Mouse (Mus musculus) forebrain, embryonic 14.5 days (tissue): ENCODE results near the gene Armc7. TPM values are rescaled to one million over a fixed set of nuclear protein-coding genes. Genes with fewer than 3 reads are reported as not detected.
"Not testable (repeated sequence)": the region's sequence is repeated elsewhere in the genome, so short reads cannot be mapped to it uniquely, and the experiment has no call there.

Source experiments
- ATAC-seq: fragments of 200-750 bp; cut with Nextera tagmentation; 2 replicates; pipeline ENCODE4 v1.8.0; 2017; ENCODE audit warnings: mild to moderate bottlenecking, moderate library complexity
- DNase-seq: peaks from one replicate; pipeline ENCODE4 v3.0.0-alpha.2; 2015; ENCODE audit warnings: low spot score
- H3K27ac ChIP-seq: fragments of 300-500 bp; sonication (generic); 2 replicates; pipeline ENCODE4 v1.5.1; 2014; ENCODE audit warnings: low read depth, mild to moderate bottlenecking, control low read depth, low read length, moderate library complexity
- H3K27me3 ChIP-seq: fragments of 300-500 bp; sonication (generic); replicated peaks from 2 replicates; pipeline ENCODE4 v1.6.1; 2014; ENCODE audit warnings: low read length, control low read depth, mixed read lengths; ENCODE audit not compliant: control insufficient read depth, insufficient read depth
- H3K36me3 ChIP-seq: fragments of 300-500 bp; sonication (generic); 2 replicates; pipeline ENCODE4 v1.6.1; 2014; ENCODE audit warnings: low read length, control low read depth; ENCODE audit not compliant: control insufficient read depth, insufficient read depth
- H3K4me1 ChIP-seq: fragments of 300-500 bp; sonication (generic); 2 replicates; pipeline ENCODE4 v1.6.1; 2014; ENCODE audit warnings: antibody characterized with exemption, low read length, control low read depth; ENCODE audit not compliant: control insufficient read depth, insufficient read depth
- H3K4me2 ChIP-seq: fragments of 300-500 bp; sonication (generic); 2 replicates; pipeline ENCODE4 v1.6.1; 2014; ENCODE audit warnings: mild to moderate bottlenecking, control low read depth, low read length
- H3K4me3 ChIP-seq: fragments of 300-500 bp; sonication (generic); 2 replicates; pipeline ENCODE4 v1.5.1; 2014; ENCODE audit warnings: low read depth, low read length, control low read depth
- H3K9ac ChIP-seq: fragments of 300-500 bp; sonication (generic); 2 replicates; pipeline ENCODE4 v1.6.1; 2014; ENCODE audit warnings: mild to moderate bottlenecking, low read length, control low read depth, moderate library complexity
- H3K9me3 ChIP-seq: fragments of 300-500 bp; sonication (generic); replicated peaks from 2 replicates; pipeline ENCODE4 v1.6.1; 2016; ENCODE audit warnings: low read length, control low read depth, mixed read lengths; ENCODE audit not compliant: control insufficient read depth
- WGBS: fragments of 180-500 bp; shearing (Covaris S2); extraction: QIAGEN DNeasy Blood & Tissue Kit; methylation state at CpG from one replicate; pipeline ENCODE4 v1.1.7; 2014; 5-methylcytosine and 5-hydroxymethylcytosine counted together
- polyA plus RNA-seq: library from polyadenylated mRNA; unstranded; fragments of >200 nt; fragmentation: Nextera tagmentation; extraction: Ambion mirVana; gene quantifications from 2 replicates; pipeline ENCODE4 v1.2.1, GENCODE M21; 2014

Armc7 gene
- polyA plus RNA-seq, 1 experiment from 2014 or later, result 11.5 TPM

- H3K36me3 ChIP-seq, result peaks cover 46% of the 10 kb centered on the region
- 82% methylated on average over 4 of the region's 4 CpGs for WGBS
Measured at GRCm38 (mm10) chr11:115521080-115521479, 45.6 kb downstream of the Armc7 start.

GRCm38 (mm10) chr11:115522238-115522637 lies 46.8 kb downstream of the Armc7 start:
- WGBS, result 87% methylated on average over 2 of the region's 2 CpGs
- H3K4me2 ChIP-seq, result no peak overlapping the region
- H3K4me3 ChIP-seq, result no peak overlapping the region
- no peaks in the 10 kb centered on the region for H3K9me3 ChIP-seq
- no peak overlapping the region for H3K27ac ChIP-seq
- H3K9ac ChIP-seq, result no peak overlapping the region
- no peaks in the 10 kb centered on the region for H3K4me1 ChIP-seq
- no peak for ATAC-seq
- no peak for DNase-seq
- peaks cover 58% of the 10 kb centered on the region for H3K36me3 ChIP-seq
- no peaks in the 10 kb centered on the region for H3K27me3 ChIP-seq

More at GRCm38 (mm10) chr11:115521080-115521479, 45.6 kb downstream of the Armc7 start:
- Histone ChIP-seq H3K27ac (no peak overlapping the region), H3K4me1 (no peaks in the 10 kb centered on the region), H3K4me3 (no peak overlapping the region), H3K9me3 (no peaks in the 10 kb centered on the region), H3K9ac (no peak overlapping the region), H3K4me2 (no peak overlapping the region), H3K27me3 (no peaks in the 10 kb centered on the region)
- DNase-seq (no peak), ATAC-seq (no peak)

GRCm38 (mm10) chr11:115522703-115523102 lies 47.2 kb downstream of the Armc7 start:
- Histone ChIP-seq H3K4me2 (no peak overlapping the region), H3K27ac (no peak overlapping the region), H3K4me3 (no peak overlapping the region), H3K27me3 (no peaks in the 10 kb centered on the region), H3K4me1 (no peaks in the 10 kb centered on the region), H3K36me3 (peaks cover 62% of the 10 kb centered on the region), H3K9me3 (no peaks in the 10 kb centered on the region), H3K9ac (no peak overlapping the region)
- DNase-seq (no peak), ATAC-seq (no peak)
- 71% methylated on average over 2 of the region's 2 CpGs for WGBS

DNA sequence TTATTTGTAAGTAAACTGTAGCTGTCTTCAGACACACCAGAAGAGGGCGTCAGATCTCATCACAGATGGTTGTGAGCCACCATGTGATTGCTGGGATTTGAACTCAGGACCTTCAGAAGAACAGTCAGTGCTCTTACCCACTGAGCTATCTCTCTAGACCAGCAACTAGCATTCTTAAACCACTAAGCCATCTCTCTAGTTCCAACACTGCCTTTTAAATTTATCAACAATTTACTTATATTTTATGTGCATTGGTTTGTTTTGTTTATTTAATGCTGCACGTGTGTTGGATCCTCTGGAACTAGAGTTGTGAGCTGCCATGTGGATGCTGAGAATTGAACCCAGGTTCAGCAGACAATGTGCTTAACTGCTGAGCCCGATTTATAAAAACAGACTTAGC lies 51.0 kb downstream of the Armc7 start:
- H3K27me3 ChIP-seq, H3K4me2 ChIP-seq, H3K9ac ChIP-seq, H3K4me3 ChIP-seq, H3K4me1 ChIP-seq, ATAC-seq, H3K27ac ChIP-seq, H3K9me3 ChIP-seq, DNase-seq: not testable (repeated sequence)
- WGBS, result 84% methylated on average over 3 of the region's 3 CpGs
- peaks cover 86% of the 10 kb centered on the region for H3K36me3 ChIP-seq

GRCm38 (mm10) chr11:115534759-115535371 lies 59.4 kb downstream of the Armc7 start:
- ATAC-seq (no peak), DNase-seq (no peak)
- Histone ChIP-seq H3K36me3 (peaks cover 43% of the 10 kb centered on the region), H3K4me3 (peak overlapping the region; percentile 91), H3K4me1 (peaks cover 14% of the 10 kb centered on the region), H3K9me3 (no peaks in the 10 kb centered on the region), H3K27me3 (no peaks in the 10 kb centered on the region), H3K9ac (peak overlapping the region; percentile 97), H3K27ac (peak overlapping the region; percentile 99), H3K4me2 (peak overlapping the region; percentile 87)
- 6% methylated on average over 11 of the region's 11 CpGs for WGBS

GRCm38 (mm10) chr11:115535401-115536037 lies 60.1 kb downstream of the Armc7 start:
- Histone ChIP-seq H3K27me3 (no peaks in the 10 kb centered on the region), H3K4me2 (peak overlapping the region; percentile 87), H3K9me3 (no peaks in the 10 kb centered on the region), H3K4me1 (peaks cover 14% of the 10 kb centered on the region), H3K9ac (peak overlapping the region; percentile 97), H3K36me3 (peaks cover 36% of the 10 kb centered on the region), H3K4me3 (peak overlapping the region; percentile 91), H3K27ac (peak overlapping the region; percentile 99)
- ATAC-seq (peak; percentile 81), DNase-seq (peak; percentile 80)
- under 1% methylated on average over 63 of the region's 84 CpGs for WGBS

- 1% methylated on average over 37 of the region's 70 CpGs for WGBS
- peak within 1 kb of the TSS; percentile 99 for H3K27ac ChIP-seq
- H3K4me1 ChIP-seq, result peaks cover 14% of the 10 kb centered on the region
- DNase-seq, result peak; percentile 98
- peak; percentile 93 for ATAC-seq
- peaks cover 32% of the 10 kb centered on the region for H3K36me3 ChIP-seq
- peak within 1 kb of the TSS; percentile 91 for H3K4me3 ChIP-seq
- H3K9me3 ChIP-seq, result no peaks in the 10 kb centered on the region
- peak within 1 kb of the TSS; percentile 87 for H3K4me2 ChIP-seq
- no peaks in the 10 kb centered on the region for H3K27me3 ChIP-seq
- peak within 1 kb of the TSS; percentile 97 for H3K9ac ChIP-seq
Measured at GRCm38 (mm10) chr11:115536038-115536681, 60.7 kb downstream of the Armc7 start, which contains the start of gene Sumo2. Gene Sumo2 (minus strand): TSS chr11:115536276.

DNA sequence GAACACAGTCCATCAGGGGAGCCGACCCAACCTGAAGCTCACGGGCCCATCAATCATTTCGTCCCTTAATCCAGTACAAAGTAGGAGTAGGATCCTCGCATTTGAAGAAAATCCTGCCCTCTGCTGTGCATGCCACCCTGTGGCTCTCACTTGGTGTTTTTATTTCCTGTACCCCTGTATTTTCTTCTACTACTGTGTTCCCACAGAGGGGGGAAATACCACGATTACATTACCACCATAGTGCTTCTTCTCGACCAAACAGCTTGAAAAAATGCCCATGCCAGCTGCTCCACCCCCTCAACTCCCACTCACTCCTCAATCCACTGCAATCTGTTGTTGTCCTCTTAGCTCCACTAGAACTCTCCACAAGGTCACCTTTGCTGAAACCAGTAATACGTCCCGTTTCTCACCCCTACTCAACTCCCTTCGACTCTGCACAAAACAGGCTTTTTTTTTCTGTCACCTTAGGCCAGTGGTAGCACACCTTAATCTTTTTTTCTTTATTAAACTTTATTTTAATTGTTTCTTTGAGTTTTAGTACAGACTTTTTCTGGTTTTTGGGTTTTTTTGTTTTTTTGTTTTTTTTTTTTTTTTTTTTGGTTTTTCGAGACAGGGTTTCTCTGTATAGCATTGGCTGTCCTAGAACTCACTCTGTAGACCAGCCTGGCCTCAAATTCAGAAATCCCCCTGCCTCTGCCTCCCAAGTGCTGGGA lies 61.5 kb downstream of the Armc7 start:
- 0 out of 2 replicates have a peak overlapping the region, but pooled peaks have one; percentile 91 for H3K4me3 ChIP-seq
- H3K27me3 ChIP-seq, result no peaks in the 10 kb centered on the region
- WGBS, result 88% methylated on average over 10 of the region's 10 CpGs
- no peak overlapping the region; the same call in 1 of the 2 replicates for H3K9ac ChIP-seq
- H3K36me3 ChIP-seq, result peaks cover 24% of the 10 kb centered on the region
- peak overlapping the region; percentile 99 for H3K27ac ChIP-seq
- H3K9me3 ChIP-seq, result no peaks in the 10 kb centered on the region
- peaks cover 14% of the 10 kb centered on the region for H3K4me1 ChIP-seq
- ATAC-seq (0 out of 2 replicates have a peak, but pooled peaks have one; percentile 4), DNase-seq (no peak)
- peak overlapping the region; percentile 53 for H3K4me2 ChIP-seq
